Mouse (Mus musculus): ENCODE results near the gene Scarb1. TPM values are rescaled to one million over a fixed set of nuclear protein-coding genes. Genes with fewer than 3 reads are reported as not detected.

Gene Scarb1
- polyA plus RNA-seq, 1 experiment from 2014 or later = 64.9 TPM

DNA sequence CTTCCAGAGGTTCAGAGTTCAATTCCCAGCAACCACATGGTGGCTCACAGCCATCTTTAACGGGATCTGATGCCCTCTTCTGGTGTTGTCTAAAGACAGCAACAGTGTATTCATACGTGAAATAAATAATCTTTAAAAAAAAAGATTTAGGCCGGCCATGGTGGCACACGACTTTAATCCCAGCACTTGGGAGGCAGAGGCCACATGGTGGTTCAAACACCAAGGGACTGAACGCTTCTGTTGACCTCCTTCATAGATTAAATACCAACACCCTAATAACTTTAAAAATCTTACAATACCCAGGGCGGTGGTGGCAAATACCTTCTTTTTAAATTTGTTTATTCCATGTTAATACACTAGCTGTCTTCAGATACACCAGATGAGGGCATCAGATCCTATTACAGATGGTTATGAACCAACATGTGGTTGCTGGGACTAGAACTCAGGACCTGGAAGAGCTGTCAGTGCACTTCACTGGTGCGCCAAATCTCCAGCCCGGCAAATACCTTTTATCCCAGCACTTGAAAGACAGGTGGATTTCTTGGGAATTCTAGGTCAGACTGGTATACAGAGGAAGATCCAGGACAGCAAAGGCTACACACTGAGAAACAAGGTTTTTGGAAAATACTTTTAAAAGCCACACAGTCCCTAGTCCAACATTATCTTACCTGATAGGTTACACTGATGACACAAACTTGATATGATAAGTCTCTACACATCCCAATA, 44.5 kb upstream of the Scarb1 start:
- ATAC-seq = no peak
- peak overlapping the region; percentile 17; the same call in 1 of the 2 replicates for H3K4me3 ChIP-seq (ENCODE audit: low read depth, low read length)

DNA sequence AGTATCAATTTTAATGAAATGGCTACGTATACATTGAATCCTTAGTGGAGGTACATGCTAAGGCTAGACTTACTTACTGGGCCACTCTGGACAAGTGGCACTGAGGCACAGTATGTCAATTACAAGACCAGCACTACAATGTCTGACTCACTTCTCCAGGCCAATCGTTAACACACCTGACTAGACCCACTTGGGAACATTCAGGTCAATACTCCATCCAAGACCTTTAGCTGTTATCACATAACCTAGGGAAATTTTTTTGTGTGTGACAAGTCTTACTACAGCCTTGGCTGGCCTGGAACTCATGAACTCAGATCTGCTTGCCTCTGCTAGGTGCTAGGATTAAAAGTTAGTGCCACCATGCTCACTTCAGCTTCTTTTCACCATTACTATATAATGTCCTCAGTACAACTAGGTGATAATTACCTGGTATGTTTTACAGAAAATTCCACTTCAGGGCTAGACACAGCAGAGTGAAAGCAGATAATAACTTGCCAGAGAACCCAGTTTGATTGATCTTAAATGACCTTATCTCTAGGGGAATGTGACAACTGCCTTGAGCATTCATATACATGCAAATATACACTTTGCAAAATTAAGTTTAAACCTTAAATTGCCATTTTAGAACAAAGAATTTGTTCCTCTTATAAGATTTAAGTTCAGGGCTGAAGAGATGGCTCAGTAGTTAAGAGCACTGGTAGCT, 43.8 kb upstream of the Scarb1 start:
- H3K36me3 ChIP-seq (ENCODE audit: insufficient read depth, low read length) = peaks cover 15% of the 10 kb centered on the region; the same call in 1 of the 2 replicates
- WGBS = 65% methylated on average over 2 of the region's 2 CpGs
- H3K4me2 ChIP-seq (replicated peaks; ENCODE audit: low read depth, low read length) = peak overlapping the region; percentile 36
- no peaks in the 10 kb centered on the region for H3K27me3 ChIP-seq (replicated peaks; ENCODE audit: insufficient read depth, low read length)
- no peaks in the 10 kb centered on the region for H3K9me3 ChIP-seq (ENCODE audit: low read length)
- ATAC-seq (no peak), DNase-seq (ENCODE audit: low spot score) (peak; percentile 43)
- no peak for TF ChIP-seq EP300 (IDR thresholded peaks at IDR 0.05)
- TF ChIP-seq CTCF (IDR thresholded peaks at IDR 0.05) = no peak
- H3K9ac ChIP-seq (replicated peaks; ENCODE audit: low read depth) = no peak overlapping the region
- H3K27ac ChIP-seq (ENCODE audit: low read length) = no peak overlapping the region
- H3K4me3 ChIP-seq (ENCODE audit: low read depth, low read length) = no peak overlapping the region
- H3K4me1 ChIP-seq (ENCODE audit: insufficient read depth, low read depth, low read length) = no peaks in the 10 kb centered on the region

More for the DNA sequence above, 44.5 kb upstream of the Scarb1 start:
- WGBS = 49% methylated on average over 8 of the region's 8 CpGs
- Histone ChIP-seq H3K4me1 (ENCODE audit: insufficient read depth, low read depth, low read length) (peaks cover under 1% of the 10 kb centered on the region; the same call in 1 of the 2 replicates), H3K4me2 (replicated peaks; ENCODE audit: low read depth, low read length) (peak overlapping the region; percentile 36), H3K9ac (replicated peaks; ENCODE audit: low read depth) (no peak overlapping the region), H3K36me3 (ENCODE audit: insufficient read depth, low read length) (peaks cover 15% of the 10 kb centered on the region; the same call in 1 of the 2 replicates), H3K27ac (ENCODE audit: low read length) (no peak overlapping the region), H3K9me3 (ENCODE audit: low read length) (no peaks in the 10 kb centered on the region), H3K27me3 (replicated peaks; ENCODE audit: insufficient read depth, low read length) (no peaks in the 10 kb centered on the region)
- DNase-seq (ENCODE audit: low spot score) = no peak
- TF ChIP-seq EP300 (IDR thresholded peaks at IDR 0.05) (no peak), CTCF (IDR thresholded peaks at IDR 0.05) (no peak; the same call in 1 of the 2 replicates)

DNA sequence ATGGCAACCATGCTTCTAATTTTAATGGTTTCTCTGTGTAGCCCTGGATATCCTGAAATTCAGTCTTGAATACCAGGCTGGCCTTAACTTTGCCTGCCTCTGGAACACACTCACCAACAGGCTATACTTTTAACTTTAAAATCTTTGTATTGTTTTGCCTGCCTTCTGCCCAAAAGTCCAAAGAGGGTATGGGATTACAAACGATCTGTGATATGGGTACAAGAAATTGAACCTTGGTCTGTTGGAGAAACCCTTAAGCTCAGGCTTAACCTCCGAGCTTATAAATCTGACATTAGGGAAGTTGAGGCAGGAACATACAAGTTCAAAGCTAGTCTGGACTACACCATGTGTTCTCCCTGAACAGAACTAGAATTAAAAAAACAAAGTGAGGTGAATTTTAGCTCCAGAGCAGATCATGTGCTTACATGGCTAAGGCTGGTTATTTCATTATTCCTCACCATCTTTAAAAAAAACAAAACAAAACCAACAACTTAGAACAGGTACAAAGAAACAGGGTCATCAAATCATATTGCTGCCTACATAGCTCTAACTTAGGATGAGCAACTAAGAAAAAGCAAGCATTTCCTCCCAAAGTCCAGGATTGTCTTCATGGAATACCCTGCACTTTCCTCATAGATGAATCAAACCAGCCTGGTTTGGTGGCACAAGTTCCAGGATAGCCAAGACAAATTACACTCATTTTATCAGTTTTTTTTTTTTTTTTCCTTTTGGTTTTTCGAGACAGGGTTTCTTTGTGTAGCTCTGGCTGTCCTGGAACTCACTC, 42.9 kb upstream of the Scarb1 start:
- H3K4me3 ChIP-seq (ENCODE audit: low read depth, low read length) = no peak overlapping the region
- H3K9me3 ChIP-seq (ENCODE audit: low read length) = no peaks in the 10 kb centered on the region
- H3K9ac ChIP-seq (replicated peaks; ENCODE audit: low read depth) = no peak overlapping the region
- no peak overlapping the region for H3K27ac ChIP-seq (ENCODE audit: low read length)
- no peaks in the 10 kb centered on the region for H3K4me1 ChIP-seq (ENCODE audit: insufficient read depth, low read depth, low read length)
- no peaks in the 10 kb centered on the region for H3K27me3 ChIP-seq (replicated peaks; ENCODE audit: insufficient read depth, low read length)
- DNase-seq (ENCODE audit: low spot score) = no peak
- no peak for ATAC-seq
- H3K36me3 ChIP-seq (ENCODE audit: insufficient read depth, low read length) = peaks cover 15% of the 10 kb centered on the region; the same call in 1 of the 2 replicates
- WGBS = 61% methylated on average over 3 of the region's 3 CpGs
- TF ChIP-seq CTCF (IDR thresholded peaks at IDR 0.05) = no peak
- no peak for TF ChIP-seq EP300 (IDR thresholded peaks at IDR 0.05)
- H3K4me2 ChIP-seq (replicated peaks; ENCODE audit: low read depth, low read length) = no peak overlapping the region

DNA sequence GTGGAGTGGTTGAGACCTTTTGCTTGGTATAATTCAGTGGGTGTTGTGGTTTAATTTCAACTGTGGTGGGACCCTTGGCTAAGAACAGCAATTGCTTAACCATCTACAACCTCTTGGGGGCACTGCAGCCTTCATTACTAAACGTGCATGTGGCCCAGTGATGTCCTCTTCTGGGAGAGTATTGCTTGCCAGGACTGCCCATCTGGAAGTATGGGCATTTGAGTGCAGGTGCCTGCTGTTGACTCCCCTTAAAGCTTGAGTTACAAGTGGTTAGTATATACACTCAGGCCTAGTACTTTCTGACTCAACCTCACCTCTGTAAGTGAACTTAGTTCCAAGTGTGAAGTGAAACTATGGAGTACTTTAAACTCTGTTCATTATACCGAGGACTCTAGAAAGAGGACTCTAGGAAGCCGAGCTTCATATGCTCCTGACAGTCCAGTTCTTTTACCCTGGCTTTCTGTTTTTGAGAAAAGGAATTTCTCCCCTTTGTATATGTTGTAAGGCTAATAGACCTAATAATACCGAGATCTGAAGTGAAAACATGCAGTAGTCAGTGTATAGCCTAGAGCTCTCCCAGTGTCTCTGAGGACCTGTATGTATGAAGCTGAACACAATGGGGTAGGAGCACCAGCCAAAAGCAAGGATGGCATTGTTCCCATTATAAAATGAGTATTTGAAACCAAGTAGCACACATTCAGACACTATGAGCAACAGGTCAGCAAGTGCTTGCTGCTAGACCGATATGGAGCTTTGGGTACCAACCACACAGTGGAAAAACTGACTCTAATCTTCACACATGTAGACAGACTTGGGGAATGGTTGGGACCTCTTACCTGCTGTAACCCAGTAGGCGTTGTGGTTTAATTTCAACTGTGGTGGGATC, 42.0 kb upstream of the Scarb1 start:
- 37% methylated on average over 6 of the region's 6 CpGs for WGBS
- H3K4me1 ChIP-seq (ENCODE audit: insufficient read depth, low read depth, low read length) = no peaks in the 10 kb centered on the region
- H3K4me2 ChIP-seq (replicated peaks; ENCODE audit: low read depth, low read length) = no peak overlapping the region
- H3K4me3 ChIP-seq (ENCODE audit: low read depth, low read length) = no peak overlapping the region
- peaks cover 11% of the 10 kb centered on the region; the same call in 1 of the 2 replicates for H3K36me3 ChIP-seq (ENCODE audit: insufficient read depth, low read length)
- TF ChIP-seq CTCF (IDR thresholded peaks at IDR 0.05) (peak; percentile 85), EP300 (IDR thresholded peaks at IDR 0.05) (peak; percentile 40; the same call in 1 of the 2 replicates)
- no peak overlapping the region for H3K27ac ChIP-seq (ENCODE audit: low read length)
- H3K27me3 ChIP-seq (replicated peaks; ENCODE audit: insufficient read depth, low read length) = no peaks in the 10 kb centered on the region
- H3K9ac ChIP-seq (replicated peaks; ENCODE audit: low read depth) = no peak overlapping the region
- peak; percentile 90 for ATAC-seq
- peak; percentile 93 for DNase-seq (ENCODE audit: low spot score)
- H3K9me3 ChIP-seq (ENCODE audit: low read length) = no peaks in the 10 kb centered on the region

DNA sequence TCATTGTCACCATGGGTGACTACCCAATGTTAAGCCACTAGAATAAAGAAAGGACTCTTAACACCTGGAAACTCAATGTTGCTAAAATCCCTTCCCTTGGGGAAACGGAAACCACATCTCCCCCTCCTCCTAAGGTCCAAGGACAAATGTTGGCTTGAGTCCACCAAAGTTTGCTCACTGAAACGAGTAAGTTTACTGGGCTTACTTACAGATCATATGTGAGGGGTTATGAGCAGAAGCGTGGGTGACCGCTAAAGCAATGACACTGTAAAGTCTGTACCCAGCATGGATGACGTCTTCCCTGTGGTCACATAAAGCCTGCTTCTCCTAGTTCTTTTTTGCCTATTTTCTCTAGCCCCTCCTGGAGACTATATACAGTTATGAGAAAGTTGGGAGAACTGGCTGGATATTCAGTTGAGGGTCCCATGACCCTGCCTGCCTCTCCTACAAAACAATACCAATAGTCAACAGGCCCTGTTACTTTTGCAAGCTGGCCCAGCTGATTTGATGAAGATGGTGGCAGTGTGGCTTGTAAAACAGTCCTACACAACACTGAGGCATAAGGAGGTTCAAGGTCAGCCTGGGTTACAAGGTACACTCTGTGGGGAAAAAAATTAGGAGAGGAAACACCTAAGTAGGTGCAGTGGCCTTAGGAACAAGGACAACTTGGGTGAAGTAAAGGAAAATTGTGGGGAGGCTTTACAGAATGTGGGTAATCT, 41.2 kb upstream of the Scarb1 start:
- no peak for DNase-seq (ENCODE audit: low spot score)
- WGBS = 53% methylated on average over 5 of the region's 5 CpGs
- H3K27ac ChIP-seq (ENCODE audit: low read length) = no peak overlapping the region
- no peak overlapping the region for H3K4me3 ChIP-seq (ENCODE audit: low read depth, low read length)
- no peak overlapping the region for H3K9ac ChIP-seq (replicated peaks; ENCODE audit: low read depth)
- H3K27me3 ChIP-seq (replicated peaks; ENCODE audit: insufficient read depth, low read length) = no peaks in the 10 kb centered on the region
- no peaks in the 10 kb centered on the region for H3K4me1 ChIP-seq (ENCODE audit: insufficient read depth, low read depth, low read length)
- ATAC-seq = peak; percentile 5; the same call in 1 of the 2 replicates
- H3K36me3 ChIP-seq (ENCODE audit: insufficient read depth, low read length) = peaks cover 11% of the 10 kb centered on the region; the same call in 1 of the 2 replicates
- no peak overlapping the region for H3K4me2 ChIP-seq (replicated peaks; ENCODE audit: low read depth, low read length)
- H3K9me3 ChIP-seq (ENCODE audit: low read length) = no peaks in the 10 kb centered on the region
- TF ChIP-seq CTCF (IDR thresholded peaks at IDR 0.05) (no peak), EP300 (IDR thresholded peaks at IDR 0.05) (no peak)

Data from lung, postnatal 0 days (tissue).